Mouse (Mus musculus): ENCODE data around the gene Ntsr1. TPM values are rescaled to one million over a fixed set of nuclear protein-coding genes. Genes with fewer than 3 reads are reported as not detected.
A peak's percentile ranks its signal among the peaks of the same experiment; 100 is the strongest.

Ntsr1 gene
- total RNA-seq (2014; fragmentation: Nextera tagmentation) (not detected in 2 replicates), total RNA-seq (2017) (not detected in 2 replicates)

- ATAC-seq (replicated peaks; ENCODE audit: low FRiP score, low TSS enrichment, poor library complexity, severe bottlenecking) = no peak
Measured at GRCm38 (mm10) chr2:180499741-180500140, at the start of gene Ntsr1. TSS of gene Ntsr1 (plus strand) at chr2:180499976.

- ATAC-seq (replicated peaks; ENCODE audit: low FRiP score, low TSS enrichment, poor library complexity, severe bottlenecking) = no peak
Measured at GRCm38 (mm10) chr2:180450529-180450928, 49.2 kb upstream of the Ntsr1 start.

- peak; percentile 98 for ATAC-seq (replicated peaks; ENCODE audit: low FRiP score, low TSS enrichment, poor library complexity, severe bottlenecking)
Measured at GRCm38 (mm10) chr2:180455723-180456698, 43.8 kb upstream of the Ntsr1 start, which contains the start of gene Slco4a1. TSS of gene Slco4a1 (plus strand) at chr2:180456245.

- 0 out of 2 replicates have a peak, but pooled peaks have one; percentile 5 for ATAC-seq (replicated peaks; ENCODE audit: low FRiP score, low TSS enrichment, poor library complexity, severe bottlenecking)
Measured at GRCm38 (mm10) chr2:180456705-180457104, 43.1 kb upstream of the Ntsr1 start.

- ATAC-seq (replicated peaks; ENCODE audit: low FRiP score, low TSS enrichment, poor library complexity, severe bottlenecking) = no peak
Measured at GRCm38 (mm10) chr2:180457680-180458079, 42.1 kb upstream of the Ntsr1 start.

GRCm38 (mm10) chr2:180459437-180459836, 40.3 kb upstream of the Ntsr1 start:
- ATAC-seq (replicated peaks; ENCODE audit: low FRiP score, low TSS enrichment, poor library complexity, severe bottlenecking) = no peak

- ATAC-seq (replicated peaks; ENCODE audit: low FRiP score, low TSS enrichment, poor library complexity, severe bottlenecking) = no peak
Measured at GRCm38 (mm10) chr2:180460801-180461200, 39.0 kb upstream of the Ntsr1 start.

- no peak for ATAC-seq (replicated peaks; ENCODE audit: low FRiP score, low TSS enrichment, poor library complexity, severe bottlenecking)
Measured at GRCm38 (mm10) chr2:180462593-180462992, 37.2 kb upstream of the Ntsr1 start.

- no peak for ATAC-seq (replicated peaks; ENCODE audit: low FRiP score, low TSS enrichment, poor library complexity, severe bottlenecking)
Measured at GRCm38 (mm10) chr2:180466505-180466904, 33.3 kb upstream of the Ntsr1 start.

- ATAC-seq (replicated peaks; ENCODE audit: low FRiP score, low TSS enrichment, poor library complexity, severe bottlenecking) = no peak
Measured at GRCm38 (mm10) chr2:180468871-180469270, 30.9 kb upstream of the Ntsr1 start.

- ATAC-seq (replicated peaks; ENCODE audit: low FRiP score, low TSS enrichment, poor library complexity, severe bottlenecking) = no peak
Measured at GRCm38 (mm10) chr2:180469768-180470167, 30.0 kb upstream of the Ntsr1 start.

GRCm38 (mm10) chr2:180472306-180473079, 27.3 kb upstream of the Ntsr1 start:
- ATAC-seq (replicated peaks; ENCODE audit: low FRiP score, low TSS enrichment, poor library complexity, severe bottlenecking) = peak; percentile 63

GRCm38 (mm10) chr2:180473080-180473440, 26.7 kb upstream of the Ntsr1 start:
- ATAC-seq (replicated peaks; ENCODE audit: low FRiP score, low TSS enrichment, poor library complexity, severe bottlenecking) = peak; percentile 90

GRCm38 (mm10) chr2:180474864-180475263, 24.9 kb upstream of the Ntsr1 start:
- no peak for ATAC-seq (replicated peaks; ENCODE audit: low FRiP score, low TSS enrichment, poor library complexity, severe bottlenecking)

GRCm38 (mm10) chr2:180482274-180482673, 17.5 kb upstream of the Ntsr1 start:
- ATAC-seq (replicated peaks; ENCODE audit: low FRiP score, low TSS enrichment, poor library complexity, severe bottlenecking) = no peak

GRCm38 (mm10) chr2:180484882-180485281, 14.9 kb upstream of the Ntsr1 start:
- no peak for ATAC-seq (replicated peaks; ENCODE audit: low FRiP score, low TSS enrichment, poor library complexity, severe bottlenecking)

- ATAC-seq (replicated peaks; ENCODE audit: low FRiP score, low TSS enrichment, poor library complexity, severe bottlenecking) = no peak
Measured at GRCm38 (mm10) chr2:180485306-180485705, 14.5 kb upstream of the Ntsr1 start.

- no peak for ATAC-seq (replicated peaks; ENCODE audit: low FRiP score, low TSS enrichment, poor library complexity, severe bottlenecking)
Measured at GRCm38 (mm10) chr2:180488210-180488751, 11.5 kb upstream of the Ntsr1 start.

- no peak for ATAC-seq (replicated peaks; ENCODE audit: low FRiP score, low TSS enrichment, poor library complexity, severe bottlenecking)
Measured at GRCm38 (mm10) chr2:180495906-180496305, 3.9 kb upstream of the Ntsr1 start.

- no peak for ATAC-seq (replicated peaks; ENCODE audit: low FRiP score, low TSS enrichment, poor library complexity, severe bottlenecking)
Measured at GRCm38 (mm10) chr2:180500726-180501125, 950 bp downstream of the Ntsr1 start.
